8 mouse cellular contexts compared by ENCODE assay signal in genomic region chr2:104685418-104685817, GRCm38 (mm10). TPM values are rescaled to one million over a fixed set of nuclear protein-coding genes. Genes with fewer than 3 reads are reported as not detected.
A peak's percentile ranks its signal among the peaks of the same experiment; 100 is the strongest.
DNase-seq lines count a peak whose midpoint lies in the region; ATAC-seq and TF ChIP-seq lines count a peak whose summit lies in the region.

No protein-coding gene starts in this region.

- peak; percentile 76 to 80 for ATAC-seq in hematopoietic stem cell, adult 5-6 weeks (replicated peaks in 1 of 2; ENCODE audit: insufficient read depth in 1 of 2, low FRiP score in 2 of 2, low TSS enrichment in 1 of 2, low read depth in 1 of 2, poor library complexity in 2 of 2, severe bottlenecking in 2 of 2)
- peak; percentile 84 for ATAC-seq in lung, embryonic 15.5 days (ENCODE audit: borderline replicate concordance, extremely low read depth, low FRiP score, low TSS enrichment)

- no peak overlapping the region for H3K4me3 ChIP-seq in ES-E14 (ENCODE audit: insufficient read depth in 1 of 2, low read depth in 1 of 2, low read length in 2 of 2, poor library complexity in 1 of 2, severe bottlenecking in 1 of 2)
- H3K4me3 ChIP-seq in lung, embryonic 15.5 days: no peak overlapping the region

- H3K27me3 ChIP-seq in lung, embryonic 15.5 days: no peaks in the 10 kb centered on the region

- peak; percentile 83 for DNase-seq in ES-E14 (ENCODE audit: low read depth, low spot score)
- DNase-seq in cerebellum, adult 18-20 months: peak; percentile 72 to 87
- DNase-seq in forelimb bud, embryonic 11.5 days (ENCODE audit: low read depth, low spot score): peak; percentile 89
- peak; percentile 44 for DNase-seq in layer of hippocampus, adult 9-10 months (ENCODE audit: low spot score)
- peak; percentile 64 for DNase-seq in ovary, postnatal 14 days (ENCODE audit: low spot score)
- peak; percentile 34 to 73 for DNase-seq in thymus, postnatal 10 days (ENCODE audit: low spot score in 2 of 2)

- no peak overlapping the region for H3K9ac ChIP-seq in ES-E14 (ENCODE audit: insufficient read depth, low read depth, low read length, poor library complexity, severe bottlenecking)
- H3K9ac ChIP-seq in lung, embryonic 15.5 days: no peak overlapping the region

- peaks cover 0 to 2% of the 10 kb centered on the region in 2 experiments; a peak in 1 of 4 replicates for H3K4me1 ChIP-seq in ES-E14 (ENCODE audit: control insufficient read depth in 2 of 2, insufficient read depth in 2 of 2, low read length in 2 of 2, poor library complexity in 1 of 2)
- no peaks in the 10 kb centered on the region for H3K4me1 ChIP-seq in lung, embryonic 15.5 days

- no peak overlapping the region for H3K27ac ChIP-seq in ES-E14 (ENCODE audit: insufficient read depth, low read depth, low read length, poor library complexity, severe bottlenecking)
- no peak overlapping the region for H3K27ac ChIP-seq in lung, embryonic 15.5 days

- no peaks in the 10 kb centered on the region for H3K36me3 ChIP-seq in ES-E14 (ENCODE audit: control insufficient read depth, insufficient read depth, low read length, poor library complexity, severe bottlenecking)
- H3K36me3 ChIP-seq in lung, embryonic 15.5 days: no peaks in the 10 kb centered on the region

- H3K9me3 ChIP-seq in ES-E14 (ENCODE audit: control insufficient read depth, insufficient read depth, low read depth, low read length): no peaks in the 10 kb centered on the region
- no peaks in the 10 kb centered on the region for H3K9me3 ChIP-seq in lung, embryonic 15.5 days

- WGBS in lung, embryonic 15.5 days: 5% methylated on average over 13 of the region's 13 CpGs

- H3K4me2 ChIP-seq in lung, embryonic 15.5 days: peak overlapping the region; percentile 21; the same call in 1 of the 2 replicates

- in situ Hi-C loops in ES-E14 (cut with MboI; ENCODE audit: low sequenced_read_pairs in 2 of 2, unreplicated experiment in 2 of 2): no loop called here

TF ChIP-seq in ES-E14, 5 proteins besides CTCF, POLR2A, EP300 and RAD21:
- TF ChIP-seq HCFC1 (IDR thresholded peaks at IDR 0.05; ENCODE audit: borderline replicate concordance, insufficient read depth, low read length) (no peak), ZC3H11A (IDR thresholded peaks at IDR 0.05; ENCODE audit: borderline replicate concordance, low read depth, low read length) (peak; percentile 81)

RNA-seq across cellular contexts. Expression of gene Tcp11l1, which starts 26.6 kb away (rescaled TPM):
- 8.3 and 11.9 TPM in 2 replicates for total RNA-seq in ES-E14 (2012; rRNA removed)
- total RNA-seq in hematopoietic stem cell, adult 5-6 weeks (2017): 12.6 and 15.9 TPM in 2 replicates
- 27.3 and 32.2 TPM in 2 replicates for polyA plus RNA-seq in lung, embryonic 15.5 days (2015; fragmentation: Nextera tagmentation; extraction: Ambion mirVana)

RNA-seq across cellular contexts. Expression of gene Pin1rt1, which starts 30.8 kb away (rescaled TPM):
- total RNA-seq in ES-E14 (2012; rRNA removed): not detected in 2 replicates
- total RNA-seq in hematopoietic stem cell, adult 5-6 weeks (2017): not detected in 2 replicates
- not detected in 2 replicates for polyA plus RNA-seq in lung, embryonic 15.5 days (2015; fragmentation: Nextera tagmentation; extraction: Ambion mirVana)

RNA-seq across cellular contexts. Expression of gene Depdc7, which starts 57.3 kb away (rescaled TPM):
- total RNA-seq in ES-E14 (2012; rRNA removed): 9.5 and 12.1 TPM in 2 replicates
- total RNA-seq in hematopoietic stem cell, adult 5-6 weeks (2017): 0.88 and 1.6 TPM in 2 replicates
- 8.6 and 9.1 TPM in 2 replicates for polyA plus RNA-seq in lung, embryonic 15.5 days (2015; fragmentation: Nextera tagmentation; extraction: Ambion mirVana)
